Mouse (Mus musculus): Measurements from ENCODE around the gene Ndst2. TPM values are rescaled to one million over a fixed set of nuclear protein-coding genes. Genes with fewer than 3 reads are reported as not detected.
A peak's percentile ranks its signal among the peaks of the same experiment; 100 is the strongest.

The Ndst2 gene
- 25.6 and 33.4 TPM in 2 replicates for polyA plus RNA-seq (2014; fragmentation: Nextera tagmentation; extraction: Ambion mirVana)

DNA sequence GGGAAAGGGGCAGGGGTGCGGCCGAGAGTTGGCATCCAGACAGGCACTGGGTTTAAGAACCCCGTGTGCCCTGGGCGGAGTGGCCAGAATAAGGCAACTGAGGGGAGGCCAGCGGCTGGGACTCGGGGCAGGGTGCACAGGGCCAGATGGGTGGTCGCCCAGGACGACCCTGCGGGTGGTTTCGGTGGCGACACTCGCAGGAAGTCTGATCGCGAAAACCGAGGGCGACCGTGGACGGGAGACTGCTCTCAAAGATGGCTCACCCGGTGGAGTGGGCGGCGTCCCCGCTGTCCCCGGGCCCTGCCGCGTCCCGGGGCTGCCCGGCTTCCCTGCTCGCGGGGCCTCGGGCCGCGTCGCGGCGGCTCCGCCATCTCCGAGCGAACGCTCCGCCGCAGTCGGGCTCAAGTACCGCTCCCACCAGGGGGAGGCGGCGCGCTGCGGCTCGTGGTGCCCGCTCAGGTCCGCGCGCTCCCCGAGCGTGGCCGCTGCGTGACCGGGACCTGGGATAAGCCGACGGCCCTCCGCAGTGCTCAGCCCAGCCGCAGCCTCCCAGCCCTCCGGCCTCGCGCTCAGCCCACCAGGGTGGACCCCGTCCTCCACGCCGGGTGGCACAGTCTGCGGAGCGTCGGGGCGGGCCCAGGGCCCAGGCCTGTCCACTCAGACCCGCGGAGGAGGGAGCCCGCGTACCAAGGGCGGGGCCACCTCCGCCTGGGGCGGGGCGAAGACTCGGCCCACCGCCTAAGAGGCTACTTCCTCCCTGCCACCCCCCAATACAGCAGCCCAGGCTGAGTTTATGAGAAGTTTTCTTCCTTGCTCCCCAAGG is at the start of gene Ndst2:
Gene Ndst2, minus strand, starts transcription at position 611 of the 823 bp plus-strand sequence.
- Histone ChIP-seq H3K9me3 (ENCODE audit: control insufficient read depth, low read length) (no peaks in the 10 kb centered on the region), H3K9ac (ENCODE audit: low read length) (peak within 1 kb of the TSS; percentile 89), H3K4me3 (ENCODE audit: low read depth, low read length) (peak within 1 kb of the TSS; percentile 90), H3K4me2 (ENCODE audit: low read depth, severe bottlenecking) (peak within 1 kb of the TSS; percentile 88), H3K4me1 (ENCODE audit: control insufficient read depth, insufficient read depth, low read length) (peaks cover 11% of the 10 kb centered on the region; the same call in 1 of the 2 replicates), H3K27me3 (ENCODE audit: control insufficient read depth, insufficient read depth, low read length) (no peaks in the 10 kb centered on the region), H3K27ac (replicated peaks; ENCODE audit: low read depth, low read length) (peak within 1 kb of the TSS; percentile 84), H3K36me3 (ENCODE audit: control insufficient read depth, insufficient read depth, low read length) (peaks cover 21% of the 10 kb centered on the region; the same call in 1 of the 2 replicates)
- under 1% methylated on average over 70 of the region's 81 CpGs for WGBS
- DNase-seq (ENCODE audit: low spot score) (peak; percentile 92), ATAC-seq (ENCODE audit: insufficient number of reproducible peaks, low FRiP score, low TSS enrichment, low read depth) (peak; percentile 97)

DNA sequence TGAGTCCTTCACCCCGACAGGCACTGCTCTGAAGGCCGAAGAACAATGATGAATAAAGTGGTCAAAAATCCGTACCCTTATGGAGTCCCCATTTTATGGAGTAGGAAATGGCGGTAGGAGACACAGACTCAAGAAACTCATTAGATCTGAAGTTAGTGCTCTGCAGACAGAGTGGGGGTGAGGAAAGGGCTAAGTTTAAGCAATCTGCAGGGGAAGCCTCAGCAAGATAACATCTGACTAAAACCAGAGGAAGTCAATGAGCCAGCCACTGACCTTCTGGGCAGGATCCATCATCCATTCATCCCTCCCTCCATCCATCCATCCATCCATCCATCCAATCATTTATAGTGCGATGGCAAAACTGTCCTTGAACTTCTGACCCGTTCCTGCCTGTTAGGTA is 49.2 kb upstream of the Ndst2 start:
- WGBS: 89% methylated on average over 6 of the region's 6 CpGs
- no peaks in the 10 kb centered on the region for H3K27me3 ChIP-seq (ENCODE audit: control insufficient read depth, insufficient read depth, low read length)
- H3K9me3 ChIP-seq (ENCODE audit: control insufficient read depth, low read length): no peaks in the 10 kb centered on the region
- 0 out of 2 replicates have a peak, but pooled peaks cover 8% of the 10 kb centered on the region for H3K4me1 ChIP-seq (ENCODE audit: control insufficient read depth, insufficient read depth, low read length)
- H3K4me3 ChIP-seq (ENCODE audit: low read depth, low read length): no peak overlapping the region
- H3K9ac ChIP-seq (ENCODE audit: low read length): no peak overlapping the region
- H3K36me3 ChIP-seq (ENCODE audit: control insufficient read depth, insufficient read depth, low read length): peaks cover 14% of the 10 kb centered on the region; the same call in 1 of the 2 replicates
- H3K4me2 ChIP-seq (ENCODE audit: low read depth, severe bottlenecking): no peak overlapping the region
- H3K27ac ChIP-seq (replicated peaks; ENCODE audit: low read depth, low read length): no peak overlapping the region
- DNase-seq (ENCODE audit: low spot score): no peak
- ATAC-seq (ENCODE audit: insufficient number of reproducible peaks, low FRiP score, low TSS enrichment, low read depth): no peak

DNA sequence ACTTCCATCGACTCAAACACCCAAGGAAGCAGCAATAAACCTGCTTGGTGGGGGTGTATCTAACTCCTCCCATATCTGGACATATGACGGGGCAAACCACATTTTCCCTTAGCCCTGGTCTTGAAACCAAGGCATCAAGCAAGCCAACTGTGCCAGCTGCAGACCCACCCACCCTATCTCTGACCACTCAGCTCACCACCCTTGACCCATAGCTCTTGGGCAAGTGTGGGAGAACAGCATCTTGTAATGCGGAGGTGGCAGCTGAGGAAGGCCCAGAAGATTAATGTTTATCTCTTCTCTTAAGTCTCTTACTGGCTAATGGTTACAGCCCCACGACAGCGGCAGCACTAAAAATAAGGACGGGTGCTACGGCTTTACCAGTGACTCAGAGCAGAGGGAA is 48.5 kb upstream of the Ndst2 start:
- H3K27ac ChIP-seq (replicated peaks; ENCODE audit: low read depth, low read length): no peak overlapping the region
- 91% methylated on average over 7 of the region's 7 CpGs for WGBS
- no peak for DNase-seq (ENCODE audit: low spot score)

DNA sequence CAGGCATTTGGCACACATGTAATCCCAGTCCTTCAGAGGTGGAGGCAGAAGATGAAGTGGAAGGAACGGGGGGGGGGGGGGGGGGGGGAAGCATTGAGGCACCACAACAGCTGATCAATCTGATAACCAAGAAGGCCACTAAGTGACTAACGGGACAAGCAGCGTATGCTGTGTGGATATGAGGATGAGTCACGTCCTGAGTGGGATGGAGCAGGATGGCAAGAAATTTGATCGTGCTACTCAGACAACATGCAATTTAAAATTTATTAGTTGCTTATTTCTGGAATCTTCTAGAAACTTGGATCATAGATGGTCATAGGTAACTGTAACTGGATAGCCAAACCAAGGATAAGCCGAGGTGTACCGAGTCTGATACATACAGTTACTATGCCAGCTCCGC is 45.9 kb upstream of the Ndst2 start:
- ATAC-seq (ENCODE audit: insufficient number of reproducible peaks, low FRiP score, low TSS enrichment, low read depth) (no peak), DNase-seq (ENCODE audit: low spot score) (no peak)
- Histone ChIP-seq H3K27ac (replicated peaks; ENCODE audit: low read depth, low read length) (no peak overlapping the region), H3K4me1 (ENCODE audit: control insufficient read depth, insufficient read depth, low read length) (peaks cover 2% of the 10 kb centered on the region; the same call in 1 of the 2 replicates), H3K36me3 (ENCODE audit: control insufficient read depth, insufficient read depth, low read length) (peaks cover 19% of the 10 kb centered on the region; the same call in 1 of the 2 replicates), H3K27me3 (ENCODE audit: control insufficient read depth, insufficient read depth, low read length) (no peaks in the 10 kb centered on the region), H3K9me3 (ENCODE audit: control insufficient read depth, low read length) (no peaks in the 10 kb centered on the region), H3K4me2 (ENCODE audit: low read depth, severe bottlenecking) (no peak overlapping the region), H3K4me3 (ENCODE audit: low read depth, low read length) (no peak overlapping the region), H3K9ac (ENCODE audit: low read length) (no peak overlapping the region)
- 92% methylated on average over 8 of the region's 8 CpGs for WGBS

More for the DNA sequence above, 48.5 kb upstream of the Ndst2 start:
- no peak for ATAC-seq (ENCODE audit: insufficient number of reproducible peaks, low FRiP score, low TSS enrichment, low read depth)
- Histone ChIP-seq H3K4me1 (ENCODE audit: control insufficient read depth, insufficient read depth, low read length) (0 out of 2 replicates have a peak, but pooled peaks cover 8% of the 10 kb centered on the region), H3K27me3 (ENCODE audit: control insufficient read depth, insufficient read depth, low read length) (no peaks in the 10 kb centered on the region), H3K4me2 (ENCODE audit: low read depth, severe bottlenecking) (no peak overlapping the region), H3K4me3 (ENCODE audit: low read depth, low read length) (no peak overlapping the region), H3K9ac (ENCODE audit: low read length) (no peak overlapping the region), H3K36me3 (ENCODE audit: control insufficient read depth, insufficient read depth, low read length) (peaks cover 19% of the 10 kb centered on the region; the same call in 1 of the 2 replicates), H3K9me3 (ENCODE audit: control insufficient read depth, low read length) (no peaks in the 10 kb centered on the region)

DNA sequence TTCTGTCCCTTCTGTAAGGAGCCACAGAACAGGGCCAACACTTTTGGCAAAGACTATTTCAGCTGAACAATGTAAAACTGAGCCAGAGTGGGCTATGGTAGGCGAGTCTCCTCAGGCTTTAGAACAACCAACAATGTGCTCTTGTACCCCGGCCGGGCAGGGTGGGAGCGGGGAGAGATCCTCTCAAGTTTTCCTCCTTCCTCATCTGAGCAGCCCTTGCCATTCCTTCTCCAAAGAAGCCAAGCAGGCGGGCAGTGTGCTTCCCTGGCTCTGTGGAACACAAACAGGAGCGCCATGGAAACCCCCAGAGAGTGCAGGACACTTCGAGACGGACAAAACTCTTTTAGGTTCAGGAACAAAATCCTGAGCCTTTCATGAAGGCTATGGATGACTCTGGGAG is 44.1 kb upstream of the Ndst2 start:
- Histone ChIP-seq H3K36me3 (ENCODE audit: control insufficient read depth, insufficient read depth, low read length) (peaks cover 18% of the 10 kb centered on the region; the same call in 1 of the 2 replicates), H3K9ac (ENCODE audit: low read length) (no peak overlapping the region), H3K4me2 (ENCODE audit: low read depth, severe bottlenecking) (no peak overlapping the region), H3K9me3 (ENCODE audit: control insufficient read depth, low read length) (no peaks in the 10 kb centered on the region), H3K27ac (replicated peaks; ENCODE audit: low read depth, low read length) (no peak overlapping the region), H3K4me1 (ENCODE audit: control insufficient read depth, insufficient read depth, low read length) (peaks cover 2% of the 10 kb centered on the region; the same call in 1 of the 2 replicates), H3K27me3 (ENCODE audit: control insufficient read depth, insufficient read depth, low read length) (no peaks in the 10 kb centered on the region), H3K4me3 (ENCODE audit: low read depth, low read length) (no peak overlapping the region)
- WGBS: 97% methylated on average over 8 of the region's 8 CpGs
- ATAC-seq (ENCODE audit: insufficient number of reproducible peaks, low FRiP score, low TSS enrichment, low read depth) (no peak), DNase-seq (ENCODE audit: low spot score) (no peak)

DNA sequence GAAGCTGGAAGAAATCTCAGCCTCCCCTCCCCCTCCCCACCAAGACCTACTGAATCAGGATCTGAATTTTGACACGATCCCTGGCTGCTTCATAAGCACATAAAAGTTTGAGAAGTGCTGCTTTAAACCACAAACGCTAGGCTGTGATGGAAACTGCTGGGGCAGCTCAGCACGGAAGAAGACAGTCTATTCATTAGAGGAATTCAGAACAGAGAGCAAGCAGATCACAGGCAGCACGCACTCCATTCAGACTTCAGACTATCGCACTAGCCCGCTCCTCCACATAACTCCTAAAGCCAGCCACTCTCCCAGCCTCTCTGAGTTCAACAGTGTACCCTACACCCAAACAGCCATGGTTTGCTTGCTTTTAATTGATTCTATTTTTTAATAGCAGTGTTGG is 41.3 kb upstream of the Ndst2 start:
- Histone ChIP-seq H3K4me3 (ENCODE audit: low read depth, low read length) (no peak overlapping the region), H3K36me3 (ENCODE audit: control insufficient read depth, insufficient read depth, low read length) (peaks cover 11% of the 10 kb centered on the region; the same call in 1 of the 2 replicates), H3K4me2 (ENCODE audit: low read depth, severe bottlenecking) (no peak overlapping the region), H3K9me3 (ENCODE audit: control insufficient read depth, low read length) (no peaks in the 10 kb centered on the region), H3K27me3 (ENCODE audit: control insufficient read depth, insufficient read depth, low read length) (no peaks in the 10 kb centered on the region), H3K27ac (replicated peaks; ENCODE audit: low read depth, low read length) (no peak overlapping the region), H3K9ac (ENCODE audit: low read length) (no peak overlapping the region), H3K4me1 (ENCODE audit: control insufficient read depth, insufficient read depth, low read length) (peaks cover 2% of the 10 kb centered on the region; the same call in 1 of the 2 replicates)
- ATAC-seq (ENCODE audit: insufficient number of reproducible peaks, low FRiP score, low TSS enrichment, low read depth): no peak
- WGBS: 54% methylated on average over 6 of the region's 6 CpGs
- DNase-seq (ENCODE audit: low spot score): no peak

DNA sequence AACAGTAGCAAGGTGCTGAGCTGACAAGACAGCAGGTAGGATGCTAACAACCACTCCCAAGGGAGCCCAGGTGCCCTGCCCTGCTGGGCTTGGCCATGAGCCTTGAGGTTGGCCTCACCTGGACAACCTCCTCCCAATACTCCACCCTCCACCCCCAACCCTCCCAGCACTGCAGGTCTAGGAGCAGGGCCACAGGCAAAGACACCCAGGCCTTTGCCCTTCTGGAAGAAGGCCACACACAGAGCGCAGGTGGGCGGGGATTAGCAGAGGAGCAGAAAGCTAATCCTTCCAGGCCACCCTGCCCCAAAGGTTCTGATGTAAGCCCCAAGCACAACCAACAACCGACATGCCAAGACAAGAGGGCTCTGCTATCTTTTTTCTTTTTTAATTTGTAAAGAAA is 39.0 kb upstream of the Ndst2 start:
- Histone ChIP-seq H3K36me3 (ENCODE audit: control insufficient read depth, insufficient read depth, low read length) (peaks cover 8% of the 10 kb centered on the region; the same call in 1 of the 2 replicates), H3K4me2 (ENCODE audit: low read depth, severe bottlenecking) (no peak overlapping the region), H3K9me3 (ENCODE audit: control insufficient read depth, low read length) (no peaks in the 10 kb centered on the region), H3K4me1 (ENCODE audit: control insufficient read depth, insufficient read depth, low read length) (peaks cover 2% of the 10 kb centered on the region; the same call in 1 of the 2 replicates), H3K27me3 (ENCODE audit: control insufficient read depth, insufficient read depth, low read length) (no peaks in the 10 kb centered on the region), H3K9ac (ENCODE audit: low read length) (no peak overlapping the region), H3K27ac (replicated peaks; ENCODE audit: low read depth, low read length) (no peak overlapping the region), H3K4me3 (ENCODE audit: low read depth, low read length) (no peak overlapping the region)
- 68% methylated on average over 3 of the region's 3 CpGs for WGBS
- ATAC-seq (ENCODE audit: insufficient number of reproducible peaks, low FRiP score, low TSS enrichment, low read depth) (no peak), DNase-seq (ENCODE audit: low spot score) (no peak)

DNA sequence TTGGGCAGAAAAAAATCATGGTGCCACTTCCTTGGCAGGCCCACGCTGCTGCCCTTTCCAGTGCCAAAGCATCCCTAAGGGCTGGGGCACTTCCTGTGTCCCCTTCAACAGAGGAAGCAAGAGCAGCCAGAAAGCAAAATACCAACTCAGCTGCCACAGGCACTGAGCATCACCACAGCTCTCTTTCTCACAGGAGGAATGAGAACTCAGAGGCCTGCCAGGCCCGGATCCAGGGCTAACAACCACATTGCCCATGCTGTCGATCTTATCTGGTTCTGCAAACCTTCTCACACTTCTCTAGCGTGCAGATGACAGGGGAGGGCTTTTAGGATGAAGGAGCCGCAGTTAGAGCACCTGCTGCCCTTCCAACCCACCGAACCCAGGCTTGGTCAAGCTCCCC is 38.4 kb upstream of the Ndst2 start:
- no peak overlapping the region for H3K4me3 ChIP-seq (ENCODE audit: low read depth, low read length)
- 81% methylated on average over 6 of the region's 6 CpGs for WGBS
- H3K9ac ChIP-seq (ENCODE audit: low read length): no peak overlapping the region
- peaks cover 4% of the 10 kb centered on the region; the same call in 1 of the 2 replicates for H3K36me3 ChIP-seq (ENCODE audit: control insufficient read depth, insufficient read depth, low read length)
- no peak overlapping the region for H3K27ac ChIP-seq (replicated peaks; ENCODE audit: low read depth, low read length)
- H3K9me3 ChIP-seq (ENCODE audit: control insufficient read depth, low read length): no peaks in the 10 kb centered on the region
- H3K27me3 ChIP-seq (ENCODE audit: control insufficient read depth, insufficient read depth, low read length): no peaks in the 10 kb centered on the region
- DNase-seq (ENCODE audit: low spot score) (no peak), ATAC-seq (ENCODE audit: insufficient number of reproducible peaks, low FRiP score, low TSS enrichment, low read depth) (no peak)
- H3K4me1 ChIP-seq (ENCODE audit: control insufficient read depth, insufficient read depth, low read length): peaks cover 2% of the 10 kb centered on the region; the same call in 1 of the 2 replicates
- H3K4me2 ChIP-seq (ENCODE audit: low read depth, severe bottlenecking): no peak overlapping the region
